Mouse (Mus musculus): ENCODE measurements around the gene Tfg. TPM values are rescaled to one million over a fixed set of nuclear protein-coding genes. Genes with fewer than 3 reads are reported as not detected.

Gene Tfg
- 82.9 and 135 TPM in 2 replicates for polyA plus RNA-seq (2012; rRNA removed)

- peak; percentile 84 for DNase-seq (ENCODE audit: low read depth)
Observed at GRCm38 (mm10) chr16:56717224-56718200, at the start of gene Tfg. Gene Tfg, minus strand, starts transcription at chr16:56717450.

GRCm38 (mm10) chr16:56729060-56729459 is 11.8 kb upstream of the Tfg start:
- no peak for DNase-seq (ENCODE audit: low read depth)

GRCm38 (mm10) chr16:56724927-56725326 is 7.7 kb upstream of the Tfg start:
- no peak for DNase-seq (ENCODE audit: low read depth)

GRCm38 (mm10) chr16:56722357-56722756 is 5.1 kb upstream of the Tfg start:
- no peak for DNase-seq (ENCODE audit: low read depth)

DNA sequence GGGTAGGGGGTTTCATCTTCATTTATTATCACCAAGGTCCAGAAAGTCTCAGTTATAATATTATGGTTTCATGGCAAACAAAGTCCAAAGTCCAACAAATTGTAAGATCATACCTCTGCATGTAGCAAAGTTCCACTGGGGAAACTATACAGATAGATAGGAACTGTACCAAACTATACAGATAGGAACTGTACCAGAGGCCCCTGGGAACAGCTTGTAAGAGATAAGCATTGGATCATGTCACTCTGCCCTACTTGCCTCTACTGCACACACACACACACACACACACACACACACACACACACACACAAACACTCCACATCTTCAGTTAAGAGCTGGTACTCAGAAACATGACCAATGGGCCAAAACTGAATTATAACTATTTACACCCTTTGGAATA is 1.8 kb upstream of the Tfg start:
- no peak for DNase-seq (ENCODE audit: low read depth)

- DNase-seq (ENCODE audit: low read depth), result no peak
Observed at GRCm38 (mm10) chr16:56716557-56717179, 582 bp downstream of the Tfg start.

GRCm38 (mm10) chr16:56715608-56716007 is 1.6 kb downstream of the Tfg start:
- DNase-seq (ENCODE audit: low read depth), result no peak

GRCm38 (mm10) chr16:56710071-56710470 is 7.2 kb downstream of the Tfg start:
- no peak for DNase-seq (ENCODE audit: low read depth)

DNA sequence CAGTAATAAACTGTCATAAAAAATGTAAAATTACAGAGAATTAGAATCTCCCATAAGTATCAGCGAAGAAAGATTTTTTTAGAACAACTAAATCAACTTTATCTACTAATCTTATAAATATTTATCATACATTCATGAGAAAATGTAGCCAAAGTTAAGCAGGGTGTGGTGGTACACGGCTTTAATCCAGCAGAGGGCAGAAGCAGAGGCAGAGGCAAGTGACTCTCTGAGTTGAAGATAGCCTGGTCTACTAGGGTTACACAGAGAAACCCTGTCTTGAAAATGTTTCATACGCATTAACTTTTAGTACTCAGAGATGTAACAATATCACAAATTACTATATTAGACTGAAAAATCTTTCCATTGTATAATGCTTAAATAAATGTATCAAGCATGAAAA is 11.5 kb downstream of the Tfg start:
- DNase-seq (ENCODE audit: low read depth), result no peak

DNA sequence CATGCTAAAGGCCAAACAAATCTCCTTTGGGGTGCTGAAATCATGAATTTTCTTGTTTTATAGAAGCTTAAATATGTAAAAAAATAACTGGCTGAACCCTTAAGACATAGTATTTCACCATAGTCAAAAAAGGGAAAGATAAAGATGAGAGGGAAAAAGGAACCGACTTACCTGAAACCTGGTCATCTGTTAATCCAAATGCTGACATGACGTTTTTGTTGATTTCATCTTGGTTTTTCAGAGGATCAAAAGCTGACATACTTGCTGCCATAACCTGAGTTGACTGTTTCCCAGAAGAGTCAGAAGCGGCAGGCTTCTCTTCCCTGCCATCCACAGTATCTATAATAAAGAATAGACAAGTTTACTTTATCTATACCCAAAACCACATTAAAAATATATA is 16.4 kb downstream of the Tfg start:
- DNase-seq (ENCODE audit: low read depth), result no peak

DNA sequence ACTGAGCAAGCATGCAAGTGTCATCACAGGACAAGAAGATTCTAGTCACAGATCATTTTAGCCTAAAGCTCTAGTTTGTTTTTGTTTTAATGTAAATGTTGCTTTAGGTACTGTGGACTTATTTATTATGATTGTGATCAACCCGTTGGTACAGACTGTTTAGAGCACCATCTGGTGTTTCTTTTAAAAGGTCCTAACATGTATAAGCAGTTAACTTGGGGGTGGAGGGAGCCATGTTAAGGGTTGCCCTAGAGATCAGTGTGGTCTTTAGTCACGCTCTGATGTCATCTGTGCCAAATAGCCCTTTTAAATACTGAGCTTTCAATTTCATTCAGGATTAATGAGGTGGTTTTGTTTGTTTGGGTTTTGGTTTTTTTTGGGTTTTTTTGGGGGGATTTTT is 20.8 kb downstream of the Tfg start:
- no peak for DNase-seq (ENCODE audit: low read depth)

DNA sequence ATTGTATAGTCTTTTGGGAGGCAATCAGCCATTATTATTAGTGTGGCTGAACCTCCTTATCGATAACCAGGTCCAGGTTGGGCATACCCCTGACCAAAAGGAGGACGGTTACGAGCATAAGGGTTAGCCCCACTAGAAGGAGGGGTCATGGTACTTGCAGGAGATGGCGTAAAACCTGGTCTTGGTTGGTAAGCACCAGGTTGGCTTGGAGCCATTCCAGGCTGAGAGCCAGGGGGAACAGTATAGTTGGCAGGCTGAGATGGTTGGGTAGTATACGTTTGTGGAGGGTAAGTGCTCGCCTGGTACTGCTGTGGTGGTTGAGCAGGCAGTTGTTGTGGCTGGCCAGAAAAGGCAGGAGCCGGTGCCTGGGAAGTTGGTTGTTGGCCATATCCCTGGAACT is 26.5 kb downstream of the Tfg start:
- no peak for DNase-seq (ENCODE audit: low read depth)

- DNase-seq (ENCODE audit: low read depth), result no peak
Observed at GRCm38 (mm10) chr16:56686747-56687146, 30.5 kb downstream of the Tfg start.

- no peak for DNase-seq (ENCODE audit: low read depth)
Observed at GRCm38 (mm10) chr16:56681010-56681645, 36.1 kb downstream of the Tfg start.

DNA sequence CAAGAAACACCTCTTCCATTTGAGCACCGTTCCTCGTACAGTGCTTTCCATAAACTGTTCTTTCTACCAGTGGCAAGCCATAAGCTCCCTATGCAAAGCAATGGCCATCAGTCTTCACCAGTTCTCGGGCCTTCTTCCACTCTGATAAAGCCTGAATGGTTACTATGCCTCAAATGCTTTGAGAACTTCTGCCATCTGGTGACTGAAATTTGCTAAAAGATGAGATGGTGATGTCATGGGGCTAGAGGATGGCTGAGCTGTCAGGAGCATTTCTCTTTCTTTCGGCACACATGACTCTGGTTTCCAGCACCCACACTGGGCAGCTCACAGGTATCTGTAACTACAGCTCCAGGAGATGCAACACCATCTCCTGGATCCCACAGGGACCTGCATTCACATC is 40.1 kb downstream of the Tfg start:
- DNase-seq (ENCODE audit: low read depth), result no peak

DNA sequence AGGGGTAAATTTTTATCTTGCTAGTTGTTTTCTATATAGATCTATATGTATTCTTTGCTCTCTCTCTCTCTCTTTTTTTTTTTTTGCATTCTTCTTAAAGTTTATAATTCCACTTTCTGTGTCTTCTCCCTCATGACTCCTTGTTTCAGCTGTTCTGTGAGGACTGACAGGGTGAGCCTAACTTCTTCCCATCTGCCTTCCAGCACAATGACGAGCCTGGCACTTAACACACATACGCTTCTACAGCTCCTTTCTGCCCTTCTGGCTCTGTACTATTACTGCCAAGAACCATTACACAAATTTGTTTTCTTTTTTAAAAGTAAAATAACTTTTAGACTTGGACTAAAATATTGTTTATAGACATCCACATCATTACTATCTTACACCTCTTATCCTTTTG is 43.8 kb downstream of the Tfg start:
- DNase-seq (ENCODE audit: low read depth), result no peak

DNA sequence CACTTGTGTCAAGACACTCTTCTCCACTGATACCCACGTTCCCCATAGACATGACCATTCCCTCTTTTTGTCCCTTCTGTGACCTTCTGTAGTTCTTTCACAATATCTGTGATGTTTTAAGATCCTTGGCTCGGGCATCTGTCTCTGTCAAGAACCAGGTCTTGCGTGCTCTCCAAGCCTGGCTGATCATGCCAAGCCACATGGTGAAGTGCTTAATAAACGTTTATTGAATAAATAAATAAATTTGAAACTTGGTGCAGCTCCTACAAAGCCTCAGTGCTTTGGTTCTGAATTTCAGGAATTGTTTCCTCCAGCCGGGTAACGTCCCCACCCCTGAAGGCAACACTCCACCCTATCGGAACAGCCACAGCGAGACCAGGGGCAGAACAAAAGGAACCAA is 46.3 kb downstream of the Tfg start:
- DNase-seq (ENCODE audit: low read depth), result no peak

- no peak for DNase-seq (ENCODE audit: low read depth)
Observed at GRCm38 (mm10) chr16:56669520-56669919, 47.7 kb downstream of the Tfg start.

DNA sequence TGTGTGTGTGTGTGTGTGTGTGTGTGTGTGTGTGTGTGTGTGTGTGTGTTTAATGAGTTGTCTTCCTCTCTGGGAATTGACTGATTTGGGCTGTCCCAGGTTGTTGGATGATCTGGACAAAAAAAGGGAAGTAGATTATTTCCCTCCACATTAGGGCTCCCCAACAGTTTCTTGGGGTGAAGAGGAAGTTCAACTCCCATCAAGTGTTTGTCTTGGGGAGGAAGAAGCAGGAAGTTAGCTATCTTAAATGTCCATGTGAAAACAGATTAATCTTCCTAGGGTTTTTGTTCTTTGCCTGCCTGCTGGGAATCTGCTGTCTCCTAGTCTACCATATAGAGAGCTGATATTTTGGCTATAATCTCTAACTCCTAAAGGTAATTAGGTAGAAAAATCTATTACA is 58.4 kb downstream of the Tfg start:
- DNase-seq (ENCODE audit: low read depth), result no peak

- no peak for DNase-seq (ENCODE audit: low read depth)
Observed at GRCm38 (mm10) chr16:56655193-56655910, 61.9 kb downstream of the Tfg start.

- DNase-seq (ENCODE audit: low read depth), result no peak
Observed at GRCm38 (mm10) chr16:56646382-56647172, 70.7 kb downstream of the Tfg start.
